Mouse (Mus musculus): Measurements from ENCODE around the gene Mroh2b. TPM values are rescaled to one million over a fixed set of nuclear protein-coding genes. Genes with fewer than 3 reads are reported as not detected.
A peak's percentile ranks its signal among the peaks of the same experiment; 100 is the strongest.

The Mroh2b gene
- polyA plus RNA-seq, 1 experiment from 2014 or later, result not detected

DNA sequence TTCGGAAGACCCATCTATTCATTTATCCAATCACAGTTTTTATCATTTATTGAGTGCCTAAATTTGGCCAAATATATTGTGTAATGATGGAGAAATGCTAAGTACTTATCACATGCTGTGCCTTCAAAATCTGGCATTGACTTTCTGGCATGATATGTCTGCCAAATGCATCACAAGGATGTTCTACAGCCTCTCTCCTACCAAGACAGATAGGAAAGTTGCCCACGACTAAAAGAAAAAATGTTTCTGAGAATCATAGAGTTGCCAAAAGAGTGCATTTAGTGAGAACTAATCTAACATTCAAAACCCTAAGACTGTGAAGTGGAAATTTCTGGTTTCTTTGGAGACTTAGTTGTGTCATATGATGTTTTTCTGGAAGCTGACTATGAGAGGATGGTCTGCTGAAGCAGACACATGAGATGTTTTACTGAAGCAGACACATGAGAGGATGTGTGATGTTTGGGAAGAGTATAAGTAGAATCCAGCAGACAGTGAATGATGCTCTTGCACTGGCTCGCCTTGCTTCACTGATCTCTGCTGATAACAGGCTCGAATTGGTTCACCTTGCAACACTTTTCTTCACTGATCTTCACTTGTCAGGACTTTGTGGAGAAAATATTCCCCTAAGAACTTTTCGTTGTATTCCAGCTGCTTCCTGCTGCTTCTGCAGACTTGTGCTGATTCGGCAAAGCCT is 105.1 kb downstream of the Mroh2b start:
- Histone ChIP-seq H3K4me1 (replicated peaks; ENCODE audit: control insufficient read depth, insufficient read depth, low read length) (no peaks in the 10 kb centered on the region), H3K9me3 (ENCODE audit: control insufficient read depth) (no peaks in the 10 kb centered on the region), H3K27ac (ENCODE audit: low read depth, low read length) (no peak overlapping the region), H3K27me3 (replicated peaks; ENCODE audit: control insufficient read depth, insufficient read depth, low read length) (no peaks in the 10 kb centered on the region), H3K4me3 (ENCODE audit: low read depth, low read length) (no peak overlapping the region), H3K9ac (ENCODE audit: low read depth, low read length) (no peak overlapping the region), H3K36me3 (ENCODE audit: control insufficient read depth, insufficient read depth) (no peaks in the 10 kb centered on the region), H3K4me2 (replicated peaks; ENCODE audit: low read depth) (no peak overlapping the region)
- TF ChIP-seq CTCF (IDR thresholded peaks at IDR 0.05; ENCODE audit: low read depth), result no peak
- 71% methylated on average over 6 of the region's 6 CpGs for WGBS
- no peak for ATAC-seq

GRCm38 (mm10) chr15:5009644-5010107 is 111.1 kb downstream of the Mroh2b start:
- no peak overlapping the region for H3K27ac ChIP-seq (ENCODE audit: low read depth, low read length)
- 52% methylated on average over 11 of the region's 11 CpGs for WGBS
- no peaks in the 10 kb centered on the region for H3K27me3 ChIP-seq (replicated peaks; ENCODE audit: control insufficient read depth, insufficient read depth, low read length)
- no peaks in the 10 kb centered on the region for H3K4me1 ChIP-seq (replicated peaks; ENCODE audit: control insufficient read depth, insufficient read depth, low read length)
- TF ChIP-seq CTCF (IDR thresholded peaks at IDR 0.05; ENCODE audit: low read depth), result no peak
- no peak overlapping the region for H3K4me3 ChIP-seq (ENCODE audit: low read depth, low read length)
- H3K4me2 ChIP-seq (replicated peaks; ENCODE audit: low read depth), result no peak overlapping the region; the same call in 1 of the 2 replicates
- H3K9me3 ChIP-seq (ENCODE audit: control insufficient read depth), result no peaks in the 10 kb centered on the region
- H3K36me3 ChIP-seq (ENCODE audit: control insufficient read depth, insufficient read depth), result no peaks in the 10 kb centered on the region
- 0 out of 2 replicates have a peak, but pooled peaks have one; percentile 31 for ATAC-seq
- no peak overlapping the region for H3K9ac ChIP-seq (ENCODE audit: low read depth, low read length)

Other genes starting within 250 kb of the Mroh2b start
- gene C6, start 171.6 kb upstream of the Mroh2b start, polyA plus RNA-seq (2015; fragmentation: Nextera tagmentation; extraction: Ambion mirVana), result 0.73 and 1.1 TPM in 2 replicates
- 0.07 and 0.08 TPM in 2 replicates for gene C7, start 165.0 kb downstream of the Mroh2b start, polyA plus RNA-seq (2015; fragmentation: Nextera tagmentation; extraction: Ambion mirVana)
- gene Card6, start 209.8 kb downstream of the Mroh2b start, polyA plus RNA-seq (2015; fragmentation: Nextera tagmentation; extraction: Ambion mirVana), result 1.5 and 2.1 TPM in 2 replicates
- 520 and 549 TPM in 2 replicates for gene Rpl37, start 217.9 kb downstream of the Mroh2b start, polyA plus RNA-seq (2015; fragmentation: Nextera tagmentation; extraction: Ambion mirVana)
- gene Prkaa1, start 245.1 kb downstream of the Mroh2b start, polyA plus RNA-seq (2015; fragmentation: Nextera tagmentation; extraction: Ambion mirVana), result 16.6 and 17.8 TPM in 2 replicates

Data from intestine, postnatal 0 days (tissue).